Mouse (Mus musculus) kidney, adult 18-20 months (tissue): ENCODE measurements at regions not wholly inside any gene's neighbourhood (a gene's known extent, or its start where the extent isn't known, plus 50 kb on each side); places are given as distances from the start of the nearest gene placed in this dataset.
A peak's percentile ranks its signal among the peaks of the same experiment; 100 is the strongest.

ENCODE experiments used
- DNase-seq: peaks from one replicate; pipeline ENCODE4 v3.0.0; 2021

DNA sequence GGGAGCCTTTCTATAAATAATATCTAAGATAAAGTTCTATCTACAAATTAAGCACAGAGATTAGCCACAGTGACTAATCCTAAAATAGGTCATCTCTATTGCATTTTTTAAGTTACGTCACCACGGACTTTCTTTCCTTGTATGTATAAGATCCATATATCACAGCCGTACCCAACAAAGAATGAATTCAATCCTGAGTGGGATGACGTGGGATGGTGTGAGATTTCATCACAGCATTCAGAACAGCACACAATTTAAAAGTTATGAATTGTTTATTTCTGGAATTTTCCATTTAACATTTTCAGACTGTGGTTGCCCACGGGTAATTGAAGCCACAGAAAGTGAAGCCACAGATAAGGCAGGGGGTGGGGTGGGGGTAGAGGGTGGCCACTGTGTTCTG lies 129.0 kb upstream of the Dynlrb2 start:
- DNase-seq = no peak

GRCm38 (mm10) chr8:116373063-116373462 lies 131.7 kb upstream of the Dynlrb2 start:
- DNase-seq = no peak

DNA sequence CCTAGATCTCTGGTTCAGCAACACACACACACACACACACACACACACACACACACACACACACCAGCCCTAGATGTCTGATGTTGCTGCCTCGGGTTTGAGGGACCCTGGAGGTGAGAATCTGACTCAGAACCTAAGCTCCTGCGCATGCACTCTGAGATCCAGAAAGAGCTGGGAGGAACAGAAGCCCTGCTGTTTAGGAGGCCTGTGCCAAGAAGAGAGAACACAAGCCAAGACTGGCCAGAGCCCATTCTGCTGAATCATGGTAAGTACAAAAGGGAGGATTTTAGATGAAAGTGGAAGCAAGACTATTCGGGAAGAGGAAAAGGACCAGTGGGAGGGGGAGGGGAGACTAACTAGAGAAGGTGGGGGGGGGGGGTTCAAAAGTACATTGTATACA lies 132.2 kb upstream of the Dynlrb2 start:
- peak; percentile 40 for DNase-seq

DNA sequence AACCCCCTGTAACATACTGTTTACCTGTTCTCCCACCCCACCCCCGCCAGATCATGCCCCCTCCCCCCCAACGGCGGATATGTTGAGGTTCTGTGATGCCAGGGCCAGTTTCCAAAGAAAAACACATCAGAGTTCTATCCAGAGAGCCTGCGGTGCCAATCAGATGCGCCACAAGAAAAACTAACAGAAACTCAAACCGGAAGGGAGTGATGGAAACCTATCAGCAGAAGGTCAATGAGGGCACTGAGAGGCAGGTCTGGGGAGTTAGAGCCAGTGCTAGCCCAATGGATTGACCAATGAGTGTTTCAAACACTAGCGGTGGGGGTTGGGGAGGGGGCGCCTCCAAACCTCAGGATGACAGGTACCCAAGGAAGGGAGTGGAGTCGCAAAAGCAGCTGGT lies 132.7 kb upstream of the Dynlrb2 start:
- DNase-seq = no peak

- DNase-seq = no peak
Observed at GRCm38 (mm10) chr8:116367491-116367890, 137.3 kb upstream of the Dynlrb2 start.

- DNase-seq = no peak
Observed at GRCm38 (mm10) chr8:116366706-116367105, 138.1 kb upstream of the Dynlrb2 start.

GRCm38 (mm10) chr8:116364751-116365150 lies 140.0 kb upstream of the Dynlrb2 start:
- DNase-seq = no peak

DNA sequence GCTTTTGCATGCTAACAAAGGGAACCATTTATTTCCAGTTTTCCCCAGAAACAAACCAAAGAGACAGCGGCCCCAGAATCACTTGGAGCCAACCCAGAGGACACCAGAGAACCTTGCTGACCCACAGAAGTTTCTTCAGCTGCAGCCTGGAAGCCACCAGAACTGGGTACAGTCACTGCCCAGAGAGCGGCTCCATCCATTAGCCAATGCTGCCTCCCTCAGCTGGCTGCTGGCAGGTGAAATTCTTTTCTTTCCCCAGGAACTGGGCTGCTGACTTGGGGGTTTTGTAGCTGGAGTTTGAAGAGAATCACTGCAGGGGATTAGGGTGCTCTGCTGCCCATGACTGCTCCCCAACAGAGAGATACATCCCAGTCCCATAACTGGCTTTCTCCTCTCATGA lies 140.6 kb upstream of the Dynlrb2 start:
- peak; percentile 43 for DNase-seq

DNA sequence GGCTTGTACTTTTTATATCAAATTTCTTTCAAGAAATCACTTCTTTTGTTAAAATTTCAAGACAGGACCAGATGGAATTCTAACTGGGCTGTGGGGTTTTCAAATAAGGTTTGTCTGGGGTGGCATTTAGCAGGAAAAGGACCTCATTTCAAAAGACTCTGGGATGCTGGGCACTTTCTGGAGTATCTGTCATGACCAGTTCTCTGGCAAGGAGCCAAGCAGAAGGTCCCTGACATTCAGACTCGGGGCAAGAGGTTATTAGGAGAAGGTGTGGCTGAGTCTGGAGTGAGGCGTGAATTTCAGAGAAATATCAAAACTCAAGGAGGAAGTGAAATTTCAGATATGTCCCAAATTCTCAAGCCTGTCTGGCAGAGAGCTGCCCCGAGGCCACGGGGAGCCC lies 142.4 kb upstream of the Dynlrb2 start:
- DNase-seq = peak; percentile 15

DNA sequence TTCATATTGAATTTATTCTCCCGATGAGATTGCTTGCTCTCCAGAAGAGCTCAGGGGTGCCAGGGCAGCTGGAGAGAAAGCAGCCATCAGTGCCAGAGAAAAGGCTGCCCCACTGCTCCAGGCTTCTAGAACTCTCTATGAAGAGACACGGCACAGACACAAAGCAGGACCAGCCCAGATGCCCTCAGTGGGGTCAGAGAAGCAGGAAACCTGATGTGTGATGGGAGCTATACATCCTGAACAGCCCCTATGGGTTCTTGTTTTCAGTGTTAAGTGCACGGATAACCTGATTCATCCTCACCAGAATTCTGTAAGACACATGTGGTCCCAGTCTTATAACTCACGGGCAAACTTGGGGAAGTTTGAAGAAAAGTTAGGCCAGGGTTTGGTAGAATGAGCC lies 145.0 kb upstream of the Dynlrb2 start:
- DNase-seq = no peak

DNA sequence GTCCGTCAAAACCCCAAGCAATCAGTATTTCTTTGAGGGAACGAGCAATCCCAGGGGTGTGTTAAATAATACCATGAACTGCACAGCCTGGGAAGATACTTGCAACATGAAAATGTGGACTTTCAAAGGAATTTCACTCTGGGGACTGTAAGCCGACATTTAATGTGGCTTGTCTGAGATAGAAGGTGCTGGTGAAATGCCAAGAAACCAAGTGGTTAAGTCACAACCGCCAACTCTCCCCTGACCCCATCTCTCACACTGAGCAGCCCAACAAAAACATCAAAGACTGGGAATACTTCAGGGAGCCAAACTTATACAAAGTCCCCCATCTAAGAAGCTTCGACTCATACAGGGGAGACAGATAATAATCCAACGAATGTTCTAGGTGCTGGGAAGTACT lies 150.0 kb upstream of the Dynlrb2 start:
- DNase-seq = no peak

DNA sequence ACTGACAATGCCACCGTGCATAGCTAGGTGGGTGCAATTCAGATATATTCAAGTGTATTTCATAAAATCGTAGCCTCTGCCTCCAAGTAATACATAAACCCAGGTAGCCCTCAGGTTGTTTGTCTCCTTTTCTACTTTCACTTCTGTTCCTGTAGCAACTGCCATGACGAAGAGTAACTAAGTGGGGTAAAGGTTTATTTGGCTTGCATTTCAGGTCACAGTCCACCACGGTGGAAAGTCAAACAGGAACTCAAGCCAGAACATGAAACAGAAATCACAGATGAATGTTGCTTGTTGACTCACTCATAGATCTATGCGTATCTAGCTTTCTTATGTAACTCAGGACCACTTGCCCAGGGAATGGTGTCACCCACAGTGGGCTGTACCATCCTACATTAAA lies 150.9 kb upstream of the Dynlrb2 start:
- peak; percentile 40 for DNase-seq

DNA sequence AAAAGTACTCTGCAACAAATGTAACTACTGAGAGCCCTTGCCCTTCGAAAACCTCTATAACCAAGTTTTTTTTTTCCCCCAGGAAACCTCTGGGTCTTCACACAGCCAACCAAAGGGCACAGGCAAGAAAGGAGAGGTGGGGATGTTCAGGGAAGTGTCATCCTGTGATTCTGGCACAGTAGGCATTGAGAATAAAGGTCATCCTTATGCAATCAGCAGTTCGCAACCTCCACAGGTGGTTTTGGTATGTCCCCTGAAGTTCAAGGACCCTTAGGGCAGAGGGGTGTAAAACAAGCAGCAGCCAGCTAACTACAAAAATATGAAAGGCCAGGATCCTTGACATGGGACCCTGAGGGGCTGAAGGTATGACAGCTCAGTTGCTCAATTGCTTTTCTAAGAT lies 152.1 kb upstream of the Dynlrb2 start:
- DNase-seq = no peak

DNA sequence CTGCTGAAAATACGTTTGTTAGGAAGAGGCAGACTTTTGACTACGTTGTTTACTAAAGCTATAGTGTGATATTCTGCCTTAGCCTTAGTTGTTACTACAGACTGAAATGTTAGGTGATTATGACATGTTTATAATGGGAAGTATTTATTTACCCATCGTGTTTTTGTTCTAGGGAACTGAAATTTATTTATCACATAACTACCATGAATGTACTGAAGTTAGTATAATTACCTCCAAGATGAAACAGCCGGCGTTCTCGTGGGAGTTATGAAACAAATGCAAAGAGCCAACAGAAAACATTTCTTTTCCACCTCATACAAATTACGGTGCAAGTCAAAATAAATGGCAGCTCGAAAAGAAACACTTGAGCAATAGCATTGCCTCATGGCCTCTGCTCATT lies 155.8 kb upstream of the Dynlrb2 start:
- DNase-seq = no peak

DNA sequence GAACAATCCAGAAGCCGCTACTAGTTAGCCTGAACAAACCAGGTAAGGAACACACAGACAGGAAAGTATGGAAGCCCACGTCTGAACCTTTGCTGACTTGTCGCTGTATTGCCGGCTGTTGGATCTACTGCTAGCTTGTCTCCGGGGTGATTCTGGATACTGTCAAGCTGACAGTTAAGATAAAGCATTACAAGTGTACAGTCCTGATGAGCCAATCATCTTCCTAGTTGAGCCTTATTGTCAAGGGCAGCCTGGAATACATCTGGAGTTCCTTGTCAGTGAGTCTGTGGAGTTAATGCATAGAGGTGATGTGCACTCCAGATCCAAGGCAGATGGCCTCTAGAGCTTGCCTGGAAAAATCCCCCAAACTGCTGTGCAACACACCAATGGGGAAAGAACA lies 157.8 kb upstream of the Dynlrb2 start:
- DNase-seq = no peak

DNA sequence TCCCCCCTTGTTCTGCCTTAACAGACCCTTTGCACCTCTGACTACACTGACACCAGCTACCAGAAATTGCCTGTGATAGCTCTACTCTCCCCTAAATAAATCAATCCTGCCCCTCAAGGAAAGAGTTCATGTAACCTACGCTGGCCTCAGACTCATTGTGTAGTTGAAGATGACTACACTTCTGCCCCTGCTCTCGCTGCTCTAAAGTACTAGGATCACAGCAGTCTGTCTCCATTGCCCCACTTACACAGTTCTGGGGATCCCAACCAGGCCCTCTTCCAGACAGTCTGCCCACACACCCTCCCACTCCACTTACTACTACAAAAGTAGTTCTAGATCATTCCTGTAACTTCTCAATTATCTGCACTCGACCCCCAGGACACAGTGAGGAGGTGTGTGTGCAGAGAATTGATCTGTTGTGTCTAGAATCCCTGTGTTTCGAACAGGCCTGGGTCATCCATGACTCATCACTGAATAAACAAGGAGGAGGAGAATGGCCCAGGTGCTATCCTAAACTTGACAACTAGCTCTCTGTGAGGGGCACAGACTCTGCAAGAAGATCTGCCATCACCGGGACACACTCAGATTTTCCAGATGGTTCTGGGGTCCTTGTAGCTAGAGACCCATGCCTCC lies 160.1 kb upstream of the Dynlrb2 start:
- no peak for DNase-seq

GRCm38 (mm10) chr8:116343534-116343933 lies 161.2 kb upstream of the Dynlrb2 start:
- no peak for DNase-seq

DNA sequence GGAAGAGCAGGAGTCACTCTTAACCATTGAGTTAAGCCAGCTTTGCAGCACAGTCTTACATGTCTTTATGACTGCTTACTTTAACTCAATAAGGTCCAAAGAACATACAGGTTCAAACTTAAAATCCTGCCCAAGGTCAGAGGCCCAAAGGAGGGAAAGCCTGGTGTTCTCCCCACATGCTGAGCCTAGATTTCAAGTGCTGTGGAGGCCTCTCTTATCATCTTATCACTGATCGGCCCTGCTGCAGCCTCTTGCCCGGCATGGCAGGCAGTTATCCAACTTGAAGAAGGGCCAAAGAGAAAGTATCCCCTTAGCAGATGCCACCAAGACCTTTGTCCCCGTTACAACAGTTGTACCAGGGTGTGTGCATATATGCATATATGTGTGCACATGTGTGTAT lies 170.0 kb upstream of the Dynlrb2 start:
- DNase-seq = no peak

- no peak for DNase-seq
Observed at GRCm38 (mm10) chr8:116334101-116334500, 170.7 kb upstream of the Dynlrb2 start.

GRCm38 (mm10) chr8:116320014-116320680 lies 184.6 kb upstream of the Dynlrb2 start:
- DNase-seq = no peak

DNA sequence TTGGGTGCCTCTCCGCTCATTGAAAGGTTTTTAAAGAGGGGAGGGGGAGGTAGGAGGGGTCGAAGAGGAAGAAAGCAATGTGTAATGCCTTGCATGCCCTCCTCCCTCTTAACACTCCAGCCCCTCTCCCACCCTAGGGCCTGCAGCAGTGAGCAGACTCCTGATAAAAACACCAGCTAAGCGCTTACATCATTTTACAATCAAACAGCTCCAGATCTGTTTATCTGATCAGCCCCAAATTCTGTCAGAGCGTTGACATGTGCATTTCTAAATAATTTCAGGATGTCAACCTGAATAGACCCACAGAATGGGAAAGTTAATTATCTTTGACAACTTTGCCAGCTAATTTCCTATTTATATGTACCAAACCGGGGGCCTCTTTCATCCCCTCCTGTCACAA lies 189.4 kb upstream of the Dynlrb2 start:
- DNase-seq = no peak

GRCm38 (mm10) chr8:116314429-116315092 lies 190.2 kb upstream of the Dynlrb2 start:
- no peak for DNase-seq

DNA sequence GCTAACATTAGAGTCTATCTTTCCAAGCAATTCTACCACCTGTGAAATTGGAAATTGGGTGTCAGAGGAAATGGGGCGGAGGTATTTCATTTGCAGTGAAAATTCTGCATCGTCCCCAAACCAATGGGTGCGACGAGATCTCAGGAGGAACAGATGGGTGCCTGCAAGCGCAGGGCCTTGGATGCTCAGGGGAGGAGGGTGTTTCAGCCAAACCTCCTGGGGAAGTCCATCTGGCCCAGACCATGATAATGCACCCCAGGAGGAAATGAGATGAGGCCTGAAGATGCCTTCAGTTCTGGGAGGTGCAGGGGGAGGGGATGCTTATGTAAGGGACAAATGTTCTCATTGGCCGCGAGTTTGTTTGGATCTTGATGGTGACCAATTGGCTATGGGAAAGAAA lies 205.9 kb upstream of the Dynlrb2 start:
- DNase-seq = no peak

GRCm38 (mm10) chr8:116290671-116291245 lies 214.0 kb upstream of the Dynlrb2 start:
- peak; percentile 69 for DNase-seq
